Mouse (Mus musculus): Measurements from ENCODE around the gene Gm43064.

Gm43064 gene

DNA sequence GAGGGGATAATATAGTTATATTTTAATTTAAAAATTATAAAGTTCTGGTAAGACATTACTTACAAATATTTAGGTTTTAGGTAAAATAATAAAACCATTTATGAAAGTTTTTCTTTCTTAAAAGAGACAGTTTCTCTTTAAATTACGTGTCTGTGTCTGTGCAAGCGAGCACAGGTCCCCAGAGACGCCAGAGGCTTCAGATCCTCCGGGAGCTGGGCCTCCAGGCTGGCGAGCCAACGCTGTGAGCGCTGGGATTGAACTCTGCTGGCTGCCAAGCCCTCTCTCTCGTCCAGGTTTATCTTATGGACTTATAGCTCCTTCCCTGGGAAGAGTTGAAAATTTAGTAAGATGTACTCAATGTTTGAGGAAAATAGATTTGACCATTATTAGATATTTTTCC is 44.4 kb downstream of the Gm43064 start:
- DNase-seq (ENCODE audit: low spot score in 2 of 2) = no peak

DNA sequence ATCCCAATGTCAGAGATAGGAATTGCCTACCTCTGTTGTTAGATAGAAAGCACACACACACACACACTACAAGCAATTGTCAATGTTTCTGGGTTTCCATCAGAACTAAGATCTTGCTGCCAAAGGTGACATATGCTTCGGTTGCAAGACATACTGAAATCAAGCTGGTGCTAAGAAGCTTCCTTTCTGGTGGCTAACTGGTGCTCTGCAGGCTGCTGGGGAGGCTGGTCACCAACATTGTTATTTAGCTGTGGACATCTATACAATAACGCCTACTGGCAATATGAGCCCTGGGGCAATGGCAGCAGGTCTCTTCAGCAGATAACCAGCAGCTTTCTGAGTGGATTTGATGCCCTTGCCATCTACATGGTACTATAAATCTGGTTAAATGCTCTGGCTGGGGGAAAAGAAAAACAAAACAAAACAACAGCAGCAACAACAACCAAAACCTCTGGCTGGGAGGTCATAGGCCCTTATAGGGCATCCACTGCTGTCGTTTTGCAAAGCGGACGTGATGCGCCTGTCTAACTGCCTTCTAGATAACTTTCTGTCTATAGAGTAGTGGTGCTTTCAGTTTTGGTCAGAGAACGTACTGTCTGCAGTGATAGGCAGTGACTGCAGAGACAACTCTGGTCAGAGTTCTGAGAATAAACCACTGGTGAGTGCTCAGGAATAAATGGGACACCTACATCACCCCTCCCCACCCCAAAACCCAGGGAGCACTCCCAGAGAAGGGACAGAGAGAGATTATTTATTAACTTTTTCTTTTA is 47.8 kb downstream of the Gm43064 start:
- no peak for DNase-seq (ENCODE audit: low spot score in 2 of 2)

DNA sequence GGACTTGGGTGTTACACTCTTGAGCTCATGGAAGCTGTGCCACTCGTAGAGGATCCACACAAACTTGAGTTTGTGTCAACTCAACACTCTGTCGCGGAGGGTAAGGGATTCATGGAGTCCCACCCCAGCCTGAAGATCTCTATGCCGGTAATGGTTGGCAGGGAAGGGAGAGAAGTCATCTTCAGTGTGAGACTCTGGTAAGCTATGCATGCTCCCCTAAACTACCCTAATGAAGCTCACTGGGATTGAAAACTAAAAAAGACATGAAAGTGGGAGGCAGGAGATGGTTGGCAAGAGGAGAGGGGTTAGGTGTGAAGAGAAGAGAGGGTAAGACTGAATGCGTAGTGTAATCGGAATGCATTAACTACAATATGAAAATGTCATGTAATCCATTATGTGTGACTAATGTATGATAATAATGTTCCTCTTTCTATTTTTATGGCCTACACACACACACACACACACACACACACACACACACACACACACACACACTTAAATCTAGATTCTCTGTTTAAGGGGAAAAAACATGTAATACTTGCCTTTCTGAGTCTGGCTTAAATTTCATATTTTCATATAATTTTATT is 48.7 kb downstream of the Gm43064 start:
- DNase-seq (ENCODE audit: low spot score in 2 of 2) = no peak

DNA sequence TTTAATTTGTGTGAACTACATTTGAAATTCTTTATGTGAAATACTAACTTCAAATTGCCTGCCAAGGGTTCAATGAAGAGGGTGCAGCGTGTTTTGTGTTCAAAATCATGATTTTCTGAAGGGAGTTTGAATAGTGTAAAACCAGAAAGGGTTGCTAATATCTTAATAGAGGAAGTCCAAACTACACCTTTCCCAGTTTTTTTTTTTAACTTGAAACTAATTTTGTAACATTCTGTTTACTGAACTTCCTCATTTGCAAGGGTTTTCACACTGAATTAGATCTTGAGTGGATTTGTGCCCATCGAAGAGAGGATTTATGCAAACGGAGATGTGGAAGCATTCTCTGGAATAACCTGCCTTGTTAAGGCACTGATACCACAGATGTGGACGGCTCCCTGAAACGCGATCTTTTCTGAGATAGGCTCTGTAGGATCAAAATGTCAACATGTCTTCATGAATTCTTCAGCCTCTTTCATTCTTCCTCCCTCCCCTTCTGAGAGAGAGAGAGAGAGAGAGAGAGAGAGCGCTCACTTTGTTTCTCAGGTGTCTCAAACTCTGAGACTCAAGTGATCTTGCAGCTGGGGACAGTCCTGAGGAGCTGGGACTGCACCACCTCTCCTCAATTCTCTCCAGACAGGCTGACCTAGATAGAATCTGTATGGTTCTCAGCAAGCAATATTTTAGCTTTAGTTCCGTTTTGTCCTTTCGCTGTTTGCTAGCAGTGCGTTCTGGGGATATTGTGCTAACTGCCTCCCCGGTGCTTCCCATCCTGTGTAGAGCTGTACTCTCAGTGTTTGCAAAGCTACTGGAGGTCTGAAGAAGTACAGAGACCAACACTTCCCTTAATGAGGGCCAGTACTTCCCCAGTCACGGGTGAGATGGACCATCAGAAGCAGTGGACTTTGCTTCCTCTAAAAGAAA is 49.8 kb downstream of the Gm43064 start, which contains the start of gene Ptpn22:
Gene Ptpn22, plus strand, starts transcription at position 915 of the 921 bp plus-strand sequence.
- no peak for DNase-seq (ENCODE audit: low spot score in 2 of 2)

DNA sequence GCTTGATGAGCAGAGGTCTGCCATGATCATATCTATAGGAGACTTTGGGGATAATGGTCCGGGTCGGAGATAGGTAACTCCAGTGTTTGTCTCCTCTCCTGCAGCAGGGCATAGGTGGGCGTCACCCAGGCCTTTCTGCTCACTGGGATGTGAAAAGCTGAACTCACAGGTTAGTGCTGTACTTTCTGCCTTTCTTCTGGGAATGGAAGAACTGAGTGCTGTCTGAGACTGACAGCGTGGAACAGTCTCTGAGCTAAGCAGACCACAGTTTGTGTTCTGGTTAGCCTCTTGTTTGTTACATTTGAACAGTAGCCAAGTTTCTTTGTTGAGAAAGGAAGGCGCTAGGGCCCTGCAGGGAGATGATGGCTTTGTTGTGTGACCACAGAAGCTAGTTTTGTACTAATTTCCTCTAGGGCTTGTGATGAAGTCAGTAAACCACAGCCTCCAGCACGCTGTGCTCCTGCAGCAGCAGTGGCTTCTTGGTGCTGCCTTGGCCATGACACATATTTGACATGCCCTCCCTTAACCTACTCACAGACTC is 50.5 kb downstream of the Gm43064 start:
- no peak for DNase-seq (ENCODE audit: low spot score in 2 of 2)

DNA sequence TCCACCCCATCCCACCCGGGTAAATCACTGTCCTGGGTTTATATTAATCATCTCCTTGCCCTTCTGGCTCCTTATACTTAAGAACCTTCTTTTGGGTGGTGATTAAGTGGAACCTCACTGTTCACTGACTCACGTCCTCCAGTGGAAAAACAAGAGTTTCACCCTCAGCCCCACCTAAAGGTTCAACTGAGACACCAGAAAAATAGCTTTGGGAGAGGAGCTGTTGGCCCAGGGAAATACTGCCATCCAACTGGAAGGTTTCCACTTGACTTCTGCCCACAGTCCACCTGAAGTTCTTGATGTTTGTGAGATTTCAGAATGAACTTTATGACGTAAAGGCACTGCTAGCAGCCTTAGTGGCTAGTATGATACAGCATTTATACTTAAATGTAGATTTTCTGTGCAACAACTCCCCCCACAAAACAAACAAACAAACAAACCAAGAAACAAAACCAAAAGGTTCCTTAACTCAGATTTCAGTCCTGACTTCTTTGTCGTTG is 53.4 kb downstream of the Gm43064 start:
- no peak for DNase-seq (ENCODE audit: low spot score in 2 of 2)

DNA sequence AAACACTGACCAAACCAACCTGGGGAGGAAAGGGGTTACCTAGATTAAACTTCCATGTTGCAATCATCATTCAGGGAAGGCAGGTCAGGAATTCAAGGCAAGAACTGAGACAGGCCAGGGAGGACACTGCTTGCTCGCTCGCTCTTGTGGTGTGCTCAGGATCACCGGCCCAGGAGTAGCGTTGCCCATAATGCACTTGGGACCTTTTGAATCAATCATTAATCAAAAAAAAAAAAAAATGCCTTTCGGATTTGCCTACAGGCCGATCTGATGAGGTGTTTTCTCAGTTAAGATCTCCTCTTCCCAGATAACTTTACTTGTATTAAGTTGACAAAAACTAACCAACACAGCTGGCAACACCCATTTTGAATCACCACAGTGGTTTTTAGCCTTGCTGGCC is 54.8 kb downstream of the Gm43064 start:
- DNase-seq (ENCODE audit: low spot score in 2 of 2) = no peak

DNA sequence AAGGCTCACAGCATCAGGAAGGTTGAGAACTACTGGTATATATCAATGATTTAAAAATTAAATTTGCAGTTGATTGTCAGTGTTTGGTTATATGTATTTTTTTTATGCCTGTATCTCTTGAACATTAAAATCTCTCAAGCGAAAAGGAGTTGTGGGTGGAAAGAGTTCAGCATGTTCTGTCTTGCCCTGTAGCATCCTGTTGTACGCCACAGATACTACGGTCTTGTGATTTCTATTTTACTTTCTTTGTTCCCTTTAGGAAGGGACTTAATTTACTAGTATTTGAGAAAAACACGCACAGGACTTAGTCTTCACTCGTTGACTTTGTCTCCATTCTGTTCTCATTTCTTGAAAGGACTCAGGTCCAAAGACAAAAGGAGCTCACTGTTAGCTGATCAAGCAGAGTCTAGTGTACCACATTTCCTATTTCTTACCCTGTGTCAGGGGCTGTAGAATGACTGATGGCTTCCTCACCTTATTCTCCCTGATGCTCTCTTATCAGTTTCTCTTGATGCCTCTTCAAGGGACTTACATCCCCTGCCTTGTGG is 58.1 kb downstream of the Gm43064 start:
- DNase-seq (ENCODE audit: low spot score in 2 of 2) = no peak

DNA sequence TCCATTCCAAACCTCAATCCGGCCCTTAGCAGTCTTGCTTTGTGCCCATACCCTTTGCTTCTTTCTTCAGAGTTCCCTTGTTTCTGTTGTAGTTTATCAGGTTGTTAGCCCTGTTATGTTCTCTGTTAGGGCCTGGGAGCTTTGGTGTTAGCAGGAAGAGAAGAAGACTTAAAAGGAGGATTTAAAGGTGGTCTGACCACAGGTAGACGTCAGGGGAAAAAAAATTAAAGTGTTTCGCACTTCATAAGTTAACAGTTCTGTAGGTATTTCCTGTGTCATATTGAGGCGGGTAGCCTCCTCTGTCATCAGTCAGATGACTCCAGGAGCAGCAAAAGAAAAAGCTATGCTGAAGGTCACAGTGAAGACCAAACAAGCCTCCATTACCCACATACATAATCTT is 58.6 kb downstream of the Gm43064 start:
- DNase-seq (ENCODE audit: low spot score in 2 of 2) = no peak

DNA sequence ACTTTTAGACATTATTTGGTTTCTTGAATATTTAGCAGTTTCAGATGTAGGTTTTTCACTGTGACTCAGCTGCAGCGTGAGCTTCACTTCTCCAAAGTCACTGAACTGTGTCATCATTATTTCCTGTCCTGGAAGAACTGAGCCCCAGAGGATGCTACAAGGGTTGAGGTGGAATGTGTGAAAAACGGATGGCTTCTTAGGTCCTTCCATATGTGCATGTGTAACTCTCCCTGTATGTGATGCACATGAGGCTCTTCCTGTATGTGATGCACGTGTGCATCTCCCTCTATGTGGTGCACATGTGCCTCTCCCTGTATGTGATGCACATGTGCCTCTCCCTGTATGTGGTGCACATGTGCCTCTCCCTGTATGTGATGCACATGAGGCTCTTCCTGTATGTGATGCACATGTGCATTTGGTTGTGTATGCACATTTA is 63.3 kb downstream of the Gm43064 start:
- DNase-seq (ENCODE audit: low spot score in 2 of 2) = no peak

DNA sequence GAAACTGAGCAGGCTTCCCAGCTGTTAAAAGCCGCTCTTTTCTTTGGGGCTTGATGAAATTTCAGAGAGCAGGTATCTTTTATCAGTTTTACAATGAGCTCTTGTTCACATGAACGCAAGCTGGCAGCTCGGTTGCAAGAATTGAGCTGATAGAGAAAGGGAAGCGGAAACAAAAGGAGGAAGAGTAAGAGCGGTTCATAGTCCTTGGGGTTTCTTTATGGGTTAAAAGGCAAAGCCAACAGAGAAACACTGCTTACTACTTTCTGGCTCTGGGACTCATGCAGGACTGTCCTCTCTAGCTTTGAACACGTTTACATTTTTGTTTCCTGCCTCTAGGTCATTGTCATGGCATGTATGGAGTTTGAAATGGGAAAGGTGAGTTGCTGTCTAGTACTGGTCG is 65.0 kb downstream of the Gm43064 start:
- DNase-seq (ENCODE audit: low spot score in 2 of 2) = no peak

DNA sequence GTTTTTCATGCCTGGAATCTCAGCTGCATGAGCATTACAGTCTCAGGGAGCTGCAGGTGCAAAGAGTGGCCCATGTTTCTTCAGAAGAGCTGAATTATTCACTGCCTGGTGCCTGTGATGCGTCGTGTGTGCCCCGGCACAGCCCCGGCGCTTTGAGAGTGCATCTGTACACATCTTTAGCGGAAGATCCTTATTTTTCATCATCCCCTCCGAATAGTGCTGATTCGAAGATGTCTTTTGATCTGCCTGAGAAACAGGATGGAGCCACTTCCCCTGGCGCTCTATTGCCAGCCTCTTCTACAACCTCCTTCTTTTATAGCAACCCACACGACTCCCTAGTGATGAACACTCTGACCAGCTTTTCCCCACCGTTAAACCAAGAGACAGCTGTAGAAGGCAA is 76.6 kb downstream of the Gm43064 start:
- DNase-seq (ENCODE audit: low spot score in 2 of 2) = no peak

DNA sequence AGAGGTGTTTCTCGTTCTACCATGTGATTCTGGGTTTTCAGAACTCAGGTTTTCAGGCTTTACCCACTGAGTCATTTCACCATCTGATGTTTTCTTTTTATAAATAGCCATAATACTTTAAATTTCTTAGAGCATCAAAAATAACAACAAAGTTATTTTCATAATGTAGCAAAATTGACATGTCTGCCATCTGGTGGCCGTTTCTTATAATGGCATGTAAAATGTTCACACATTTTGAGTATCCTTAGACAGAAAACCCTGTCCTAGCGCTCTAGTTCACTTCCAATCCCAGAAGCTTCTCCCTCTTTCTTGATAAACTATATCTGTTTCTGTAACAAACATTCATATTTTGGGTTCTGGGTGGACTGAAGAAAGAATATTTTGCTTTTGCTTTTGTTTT is 78.2 kb downstream of the Gm43064 start:
- no peak for DNase-seq (ENCODE audit: low spot score in 2 of 2)
